Mouse (Mus musculus): Measurements from ENCODE around the gene Fxyd7.

- TF ChIP-seq CTCF (IDR thresholded peaks at IDR 0.05; ENCODE audit: insufficient read depth, low read length): no peak
- no peak for TF ChIP-seq POLR2A (IDR thresholded peaks at IDR 0.05; ENCODE audit: borderline replicate concordance, extremely low read depth, low read depth, low read length)
These were observed 11.8 kb upstream of the Fxyd7 start for GRCm38 (mm10) chr7:31063074-31063560.
